Mouse (Mus musculus) stomach, embryonic 15.5 days (tissue): ENCODE results near the gene Lyg1. TPM values are rescaled to one million over a fixed set of nuclear protein-coding genes. Genes with fewer than 3 reads are reported as not detected.

Experiments used
- ATAC-seq: fragments of 200-750 bp; cut with Nextera tagmentation; 2 replicates; pipeline ENCODE4 v1.8.0; 2017; ENCODE audit warnings: low read depth, moderate number of reproducible peaks, moderate TSS enrichment; ENCODE audit not compliant: insufficient read depth, low FRiP score
- H3K27ac ChIP-seq: fragments of 300-500 bp; sonication (generic); 2 replicates; pipeline ENCODE4 v1.5.1; 2015; ENCODE audit warnings: mild to moderate bottlenecking, inconsistent platforms
- H3K27me3 ChIP-seq: fragments of 300-500 bp; sonication (generic); replicated peaks from 2 replicates; pipeline ENCODE4 v1.6.1; 2015; ENCODE audit warnings: inconsistent platforms
- H3K36me3 ChIP-seq: fragments of 300-500 bp; sonication (generic); 2 replicates; pipeline ENCODE4 v1.6.1; 2015; ENCODE audit warnings: inconsistent platforms
- H3K4me1 ChIP-seq: fragments of 300-500 bp; sonication (generic); 2 replicates; pipeline ENCODE4 v1.6.1; 2015; ENCODE audit warnings: inconsistent platforms
- H3K4me2 ChIP-seq: fragments of 300-500 bp; sonication (generic); 2 replicates; pipeline ENCODE4 v1.6.1; 2015; ENCODE audit warnings: mild to moderate bottlenecking, inconsistent platforms
- H3K4me3 ChIP-seq: fragments of 300-500 bp; sonication (generic); replicated peaks from 2 replicates; pipeline ENCODE4 v1.5.1; 2015; ENCODE audit warnings: inconsistent platforms
- H3K9ac ChIP-seq: fragments of 300-500 bp; sonication (generic); 2 replicates; pipeline ENCODE4 v1.6.1; 2015; ENCODE audit warnings: inconsistent platforms
- H3K9me3 ChIP-seq: fragments of 300-500 bp; sonication (generic); 2 replicates; pipeline ENCODE4 v1.6.1; 2016; ENCODE audit warnings: inconsistent platforms
- WGBS: fragments of 180-500 bp; shearing (Covaris S2); methylation state at CpG from one replicate; pipeline ENCODE4 v1.1.7; 2015; 5-methylcytosine and 5-hydroxymethylcytosine counted together
- polyA plus RNA-seq: library from polyadenylated mRNA; unstranded; fragments of >200 nt; fragmentation: Nextera tagmentation; extraction: Ambion mirVana; gene quantifications from 2 replicates; pipeline ENCODE4 v1.2.1, GENCODE M21; 2015

The Lyg1 gene
- polyA plus RNA-seq, result not detected in 2 replicates

- Histone ChIP-seq H3K4me2 (no peak within 1 kb of the TSS), H3K4me1 (no peaks in the 10 kb centered on the region), H3K36me3 (no peaks in the 10 kb centered on the region), H3K9ac (no peak within 1 kb of the TSS), H3K27me3 (no peaks in the 10 kb centered on the region), H3K9me3 (no peaks in the 10 kb centered on the region), H3K27ac (no peak within 1 kb of the TSS), H3K4me3 (no peak within 1 kb of the TSS)
- no peak for ATAC-seq
- WGBS, result 83% methylated on average over 5 of the region's 5 CpGs
Measured at GRCm38 (mm10) chr1:37957659-37958058, at the start of gene Lyg1. Gene Lyg1, minus strand, starts transcription at chr1:37957759.

- no peaks in the 10 kb centered on the region for H3K36me3 ChIP-seq
- H3K4me1 ChIP-seq, result no peaks in the 10 kb centered on the region
- H3K9ac ChIP-seq, result no peak overlapping the region
- no peak overlapping the region for H3K4me3 ChIP-seq
- WGBS, result 66% methylated on average over 3 of the region's 3 CpGs
- no peaks in the 10 kb centered on the region for H3K27me3 ChIP-seq
- no peak overlapping the region for H3K4me2 ChIP-seq
- no peaks in the 10 kb centered on the region for H3K9me3 ChIP-seq
- ATAC-seq, result no peak
- H3K27ac ChIP-seq, result no peak overlapping the region
Measured at GRCm38 (mm10) chr1:38006741-38007140, 49.2 kb upstream of the Lyg1 start.

GRCm38 (mm10) chr1:38003046-38003445 is 45.5 kb upstream of the Lyg1 start:
- no peak overlapping the region for H3K9ac ChIP-seq
- H3K36me3 ChIP-seq, result no peaks in the 10 kb centered on the region
- 85% methylated on average over 3 of the region's 3 CpGs for WGBS
- ATAC-seq, result no peak
- peaks cover 6% of the 10 kb centered on the region; the same call in 1 of the 2 replicates for H3K4me1 ChIP-seq
- H3K4me2 ChIP-seq, result no peak overlapping the region
- H3K27me3 ChIP-seq, result no peaks in the 10 kb centered on the region
- no peak overlapping the region for H3K4me3 ChIP-seq
- H3K27ac ChIP-seq, result no peak overlapping the region
- no peaks in the 10 kb centered on the region for H3K9me3 ChIP-seq

- no peak for ATAC-seq
- Histone ChIP-seq H3K4me1 (peaks cover 6% of the 10 kb centered on the region; the same call in 1 of the 2 replicates), H3K4me3 (no peak overlapping the region), H3K4me2 (no peak overlapping the region), H3K27ac (no peak overlapping the region), H3K9ac (no peak overlapping the region), H3K27me3 (no peaks in the 10 kb centered on the region), H3K36me3 (no peaks in the 10 kb centered on the region), H3K9me3 (no peaks in the 10 kb centered on the region)
- WGBS, result 94% methylated on average over 9 of the region's 9 CpGs
Measured at GRCm38 (mm10) chr1:38001956-38002355, 44.4 kb upstream of the Lyg1 start.

- no peak overlapping the region for H3K27ac ChIP-seq
- H3K4me3 ChIP-seq, result no peak overlapping the region
- H3K9ac ChIP-seq, result no peak overlapping the region
- no peak overlapping the region for H3K4me2 ChIP-seq
- no peak for ATAC-seq
- H3K4me1 ChIP-seq, result peaks cover 12% of the 10 kb centered on the region
- no peaks in the 10 kb centered on the region for H3K9me3 ChIP-seq
- WGBS, result 85% methylated on average over 8 of the region's 8 CpGs
- no peaks in the 10 kb centered on the region for H3K36me3 ChIP-seq
- H3K27me3 ChIP-seq, result no peaks in the 10 kb centered on the region
Measured at GRCm38 (mm10) chr1:38000844-38001243, 43.3 kb upstream of the Lyg1 start.

GRCm38 (mm10) chr1:37999552-37999951 is 42.0 kb upstream of the Lyg1 start:
- 61% methylated on average over 3 of the region's 3 CpGs for WGBS
- Histone ChIP-seq H3K4me1 (peaks cover 12% of the 10 kb centered on the region), H3K9ac (no peak overlapping the region), H3K4me2 (peak overlapping the region; percentile 81), H3K27me3 (no peaks in the 10 kb centered on the region), H3K36me3 (peaks cover 5% of the 10 kb centered on the region; the same call in 1 of the 2 replicates), H3K9me3 (no peaks in the 10 kb centered on the region), H3K27ac (no peak overlapping the region), H3K4me3 (no peak overlapping the region; the same call in 1 of the 2 replicates)
- ATAC-seq, result no peak

- peak overlapping the region; percentile 81 for H3K4me2 ChIP-seq
- peaks cover 14% of the 10 kb centered on the region; the same call in 1 of the 2 replicates for H3K36me3 ChIP-seq
- H3K27ac ChIP-seq, result peak overlapping the region; percentile 89
- peaks cover 12% of the 10 kb centered on the region for H3K4me1 ChIP-seq
- no peaks in the 10 kb centered on the region for H3K9me3 ChIP-seq
- ATAC-seq, result peak; percentile 28
- no peaks in the 10 kb centered on the region for H3K27me3 ChIP-seq
- peak overlapping the region; percentile 95 for H3K9ac ChIP-seq
- H3K4me3 ChIP-seq, result peak overlapping the region; percentile 97
- 3% methylated on average over 47 of the region's 47 CpGs for WGBS
Measured at GRCm38 (mm10) chr1:37998371-37999199, 41.0 kb upstream of the Lyg1 start.

GRCm38 (mm10) chr1:37997867-37998266 is 40.3 kb upstream of the Lyg1 start, which contains the start of the genes Txndc9 and Eif5b:
Gene Txndc9, minus strand, starts transcription at chr1:37997893.
Gene Eif5b, plus strand, starts transcription at chr1:37998010.
- Histone ChIP-seq H3K36me3 (peaks cover 18% of the 10 kb centered on the region; the same call in 1 of the 2 replicates), H3K4me2 (peak within 1 kb of the TSS; percentile 81), H3K9ac (peak within 1 kb of the TSS; percentile 95), H3K27me3 (no peaks in the 10 kb centered on the region), H3K4me1 (peaks cover 12% of the 10 kb centered on the region), H3K4me3 (peak within 1 kb of the TSS; percentile 97), H3K27ac (peak within 1 kb of the TSS; percentile 89), H3K9me3 (no peaks in the 10 kb centered on the region)
- ATAC-seq, result peak; percentile 94
- 0% methylated on average over 50 of the region's 50 CpGs for WGBS

GRCm38 (mm10) chr1:37996877-37997484 is 39.4 kb upstream of the Lyg1 start:
- WGBS, result under 1% methylated on average over 42 of the region's 42 CpGs
- peak overlapping the region; percentile 95 for H3K9ac ChIP-seq
- no peaks in the 10 kb centered on the region for H3K9me3 ChIP-seq
- peak overlapping the region; percentile 89 for H3K27ac ChIP-seq
- peaks cover 23% of the 10 kb centered on the region; the same call in 1 of the 2 replicates for H3K36me3 ChIP-seq
- no peaks in the 10 kb centered on the region for H3K27me3 ChIP-seq
- H3K4me3 ChIP-seq, result peak overlapping the region; percentile 97
- H3K4me1 ChIP-seq, result peaks cover 12% of the 10 kb centered on the region
- H3K4me2 ChIP-seq, result peak overlapping the region; percentile 81
- ATAC-seq, result peak; percentile 96

- H3K4me2 ChIP-seq, result peak overlapping the region; percentile 74
- WGBS, result 39% methylated on average over 3 of the region's 3 CpGs
- no peak overlapping the region for H3K27ac ChIP-seq
- H3K9me3 ChIP-seq, result no peaks in the 10 kb centered on the region
- no peak for ATAC-seq
- H3K36me3 ChIP-seq, result peaks cover 25% of the 10 kb centered on the region
- no peaks in the 10 kb centered on the region for H3K27me3 ChIP-seq
- H3K4me1 ChIP-seq, result peaks cover 12% of the 10 kb centered on the region
- peak overlapping the region; percentile 60 for H3K9ac ChIP-seq
- H3K4me3 ChIP-seq, result peak overlapping the region; percentile 97
Measured at GRCm38 (mm10) chr1:37996226-37996625, 38.7 kb upstream of the Lyg1 start.

GRCm38 (mm10) chr1:37987856-37988255 is 30.3 kb upstream of the Lyg1 start:
- no peak for ATAC-seq

More at GRCm38 (mm10) chr1:37987856-37988255, 30.3 kb upstream of the Lyg1 start:
- H3K9ac ChIP-seq, result no peak overlapping the region
- H3K4me2 ChIP-seq, result no peak overlapping the region
- H3K27ac ChIP-seq, result no peak overlapping the region
- H3K9me3 ChIP-seq, result no peaks in the 10 kb centered on the region
- peaks cover 29% of the 10 kb centered on the region for H3K36me3 ChIP-seq
- H3K4me3 ChIP-seq, result no peak overlapping the region
- 80% methylated on average over 5 of the region's 5 CpGs for WGBS
- H3K4me1 ChIP-seq, result no peaks in the 10 kb centered on the region
- no peaks in the 10 kb centered on the region for H3K27me3 ChIP-seq
